ENCODE assay signal across 31 mouse cellular contexts in genomic region chr2:130765396-130765795, GRCm38 (mm10).
A peak's percentile ranks its signal among the peaks of the same experiment; 100 is the strongest.
DNase-seq lines count a peak whose midpoint lies in the region; ATAC-seq and TF ChIP-seq lines count a peak whose summit lies in the region.
"Had no signal": no experiment of that assay in that cellular context is flagged by ENCODE, and none has a peak within 500 bp of the region (broad histone marks: within the 10 kb centered on the region; RNA-seq: fewer than 3 reads in every experiment).

No protein-coding gene starts in this region.

- no peaks in the 10 kb centered on the region for H3K27me3 ChIP-seq in hindbrain, embryonic 14.5 days (ENCODE audit: control insufficient read depth, insufficient read depth, low read length)
- H3K27me3 ChIP-seq: forebrain, embryonic 12.5 days; heart, embryonic 15.5 days; intestine, embryonic 15.5 days; limb, embryonic 13.5 days; lung, embryonic 15.5 days had no signal

- H3K36me3 ChIP-seq in hindbrain, embryonic 14.5 days (replicated peaks; ENCODE audit: control insufficient read depth, insufficient read depth): peaks cover 97% of the 10 kb centered on the region

- H3K4me1 ChIP-seq in hindbrain, embryonic 14.5 days (replicated peaks; ENCODE audit: control insufficient read depth, insufficient read depth, low read length): no peaks in the 10 kb centered on the region
- H3K4me1 ChIP-seq: intestine, embryonic 15.5 days; limb, embryonic 13.5 days; lung, embryonic 15.5 days had no signal

- H3K27ac ChIP-seq in layer of hippocampus, adult 2 months: peak overlapping the region; percentile 49
- H3K27ac ChIP-seq in hindbrain, embryonic 14.5 days: no peak overlapping the region
- H3K27ac ChIP-seq: forebrain, embryonic 12.5 days; heart, embryonic 15.5 days; hindbrain, postnatal 0 days; intestine, embryonic 15.5 days; kidney, postnatal 0 days; limb, embryonic 13.5 days; lung, embryonic 15.5 days had no signal

- no peaks in the 10 kb centered on the region for H3K9me3 ChIP-seq in hindbrain, embryonic 14.5 days (ENCODE audit: control insufficient read depth, low read length)
- H3K9me3 ChIP-seq: forebrain, embryonic 12.5 days; heart, embryonic 15.5 days; intestine, embryonic 15.5 days; limb, embryonic 13.5 days; lung, embryonic 15.5 days had no signal

- H3K4me3 ChIP-seq in layer of hippocampus, adult 2 months: no peak overlapping the region
- no peak overlapping the region for H3K4me3 ChIP-seq in hindbrain, embryonic 14.5 days (replicated peaks; ENCODE audit: low read length)
- H3K4me3 ChIP-seq: forebrain, embryonic 12.5 days; heart, embryonic 15.5 days; intestine, embryonic 15.5 days; limb, embryonic 13.5 days; lung, embryonic 15.5 days had no signal

- DNase-seq in adrenal gland, adult 2 months: peak; percentile 19
- no peak for DNase-seq in adrenal gland, postnatal 25 days
- no peak for DNase-seq in layer of hippocampus, adult 2 months (ENCODE audit: low spot score in 2 of 2)
- DNase-seq in layer of hippocampus, adult 8-10 months (ENCODE audit: low spot score in 2 of 2): no peak
- DNase-seq in NIH3T3 (ENCODE audit: low read depth): peak; percentile 57
- DNase-seq in hindbrain, embryonic 14.5 days (ENCODE audit: low spot score): no peak
- DNase-seq in lung, postnatal 25 days (ENCODE audit: low spot score): no peak
- DNase-seq: adrenal gland, postnatal 14 days; cerebellum, adult 2 months; cerebellum, postnatal 14 days; forebrain, postnatal 0 days; gastrocnemius, postnatal 36 days; heart, adult 18-20 months; kidney, adult 2 months; kidney, postnatal 4 days; layer of hippocampus, adult 9-11 months; lung, postnatal 36 days; thymus, adult 18-20 months; thymus, postnatal 25 days had no signal

- no peak overlapping the region for H3K4me2 ChIP-seq in hindbrain, embryonic 14.5 days (replicated peaks)
- H3K4me2 ChIP-seq: forebrain, embryonic 12.5 days; heart, embryonic 15.5 days; intestine, embryonic 15.5 days; limb, embryonic 13.5 days; liver, embryonic 11.5 days; lung, embryonic 15.5 days; midbrain, embryonic 11.5 days had no signal

- no peak for ATAC-seq in hindbrain, embryonic 14.5 days (ENCODE audit: low FRiP score)
- ATAC-seq: activated CD4-positive, CD25-positive, alpha-beta regulatory T cell, adult 4 months; CD4-positive, CD25-positive, alpha-beta regulatory T cell, adult 4 months; forebrain, postnatal 0 days; hindbrain, postnatal 0 days; intestine, embryonic 15.5 days; midbrain, embryonic 16.5 days had no signal

- no peak overlapping the region for H3K9ac ChIP-seq in hindbrain, embryonic 14.5 days
- H3K9ac ChIP-seq: forebrain, embryonic 12.5 days; forebrain, postnatal 0 days; heart, embryonic 15.5 days; intestine, embryonic 15.5 days; limb, embryonic 13.5 days; lung, embryonic 15.5 days had no signal

- no peak for TF ChIP-seq CTCF in layer of hippocampus, adult 2 months (conservative IDR thresholded peaks at IDR 0.05)

- WGBS in hindbrain, embryonic 14.5 days: 98% methylated on average over 3 of the region's 3 CpGs

Comparison
In these comparisons a context has a peak if more than half of its experiments do, and no peak if none do; other contexts are left out.
1. DNase-seq: peak in adrenal gland, adult 2 months (single experiment) and NIH3T3 (single experiment); none in adrenal gland, postnatal 25 days (single experiment), layer of hippocampus, adult 2 months (0 of 2), layer of hippocampus, adult 8-10 months (0 of 2), hindbrain, embryonic 14.5 days (single experiment) and lung, postnatal 25 days (single experiment).